Mouse (Mus musculus): ENCODE data around the gene Rapgef2. TPM values are rescaled to one million over a fixed set of nuclear protein-coding genes. Genes with fewer than 3 reads are reported as not detected.
"Not testable (repeated sequence)": the region's sequence is repeated elsewhere in the genome, so short reads cannot be mapped to it uniquely, and the experiment has no call there.

The Rapgef2 gene
- polyA plus RNA-seq, 1 experiment from 2014 or later, result 13.9 TPM

DNA sequence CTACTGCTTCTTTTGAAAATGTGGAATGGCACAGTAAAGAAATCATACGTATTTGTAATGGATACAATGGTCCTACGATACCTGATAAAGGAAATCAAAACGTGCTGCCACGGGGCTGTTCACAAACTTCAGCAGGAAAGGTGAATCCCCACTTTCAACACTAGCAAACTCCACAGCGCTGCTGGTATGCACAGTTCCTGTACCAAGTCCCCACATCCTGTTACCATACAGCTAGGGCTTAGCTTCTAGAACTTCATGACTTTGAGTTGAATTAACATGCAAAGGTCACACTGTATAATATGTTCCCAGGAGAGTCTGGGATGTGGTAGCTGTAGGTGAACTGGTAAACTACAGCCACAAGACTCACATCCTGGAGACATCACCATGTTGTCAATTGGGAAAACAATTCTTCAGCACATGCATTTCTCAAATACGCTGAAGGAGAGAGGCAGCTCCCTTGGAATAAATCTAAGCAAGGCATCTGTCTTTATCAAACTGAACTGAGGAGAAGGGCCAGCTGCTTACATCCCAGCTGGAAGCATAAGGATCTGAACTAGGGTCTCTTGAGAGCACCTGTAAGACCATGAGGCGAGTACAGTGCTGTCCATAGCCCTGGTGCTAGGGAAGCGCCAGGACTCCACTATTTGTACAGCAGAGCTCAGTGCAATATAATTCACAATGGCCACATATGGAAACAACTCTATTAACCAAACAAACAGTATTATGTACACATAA is 109.0 kb downstream of the Rapgef2 start:
- ATAC-seq (ENCODE audit: low FRiP score) (no peak), DNase-seq (ENCODE audit: low spot score) (no peak)
- peaks cover 3% of the 10 kb centered on the region; the same call in 1 of the 2 replicates for H3K36me3 ChIP-seq (replicated peaks; ENCODE audit: control insufficient read depth, insufficient read depth)
- H3K4me2 ChIP-seq (replicated peaks), result no peak overlapping the region
- no peak overlapping the region for H3K9ac ChIP-seq
- H3K27me3 ChIP-seq (ENCODE audit: control insufficient read depth, insufficient read depth, low read length), result no peaks in the 10 kb centered on the region
- no peaks in the 10 kb centered on the region for H3K9me3 ChIP-seq (ENCODE audit: control insufficient read depth, low read length)
- peaks cover 24% of the 10 kb centered on the region for H3K4me1 ChIP-seq (replicated peaks; ENCODE audit: control insufficient read depth, insufficient read depth, low read length)
- 83% methylated on average over 8 of the region's 8 CpGs for WGBS
- no peak overlapping the region for H3K4me3 ChIP-seq (replicated peaks; ENCODE audit: low read length)
- peak overlapping the region; percentile 7; the same call in 1 of the 2 replicates for H3K27ac ChIP-seq

DNA sequence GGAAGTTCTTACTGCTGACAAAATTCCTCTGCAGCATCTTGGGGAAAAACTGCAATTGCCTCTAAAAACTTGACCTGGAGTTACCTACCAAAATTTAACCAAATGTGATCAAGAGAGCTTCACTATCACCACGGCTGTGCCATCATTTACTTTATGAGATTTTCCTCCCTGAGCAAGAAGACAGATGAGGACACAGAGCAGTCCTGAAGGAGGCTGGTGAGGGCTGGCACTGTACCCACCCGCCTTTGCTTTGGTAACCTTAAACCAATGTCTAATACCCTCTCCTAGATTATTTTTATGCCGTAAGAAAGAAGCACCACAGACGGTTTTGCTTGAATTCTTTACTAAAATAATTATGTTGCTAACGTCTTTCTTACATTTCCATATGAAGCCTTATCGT is 112.1 kb downstream of the Rapgef2 start:
- 89% methylated on average over 6 of the region's 6 CpGs for WGBS
- no peak overlapping the region for H3K4me3 ChIP-seq (replicated peaks; ENCODE audit: low read length)
- ATAC-seq (ENCODE audit: low FRiP score), result no peak

DNA sequence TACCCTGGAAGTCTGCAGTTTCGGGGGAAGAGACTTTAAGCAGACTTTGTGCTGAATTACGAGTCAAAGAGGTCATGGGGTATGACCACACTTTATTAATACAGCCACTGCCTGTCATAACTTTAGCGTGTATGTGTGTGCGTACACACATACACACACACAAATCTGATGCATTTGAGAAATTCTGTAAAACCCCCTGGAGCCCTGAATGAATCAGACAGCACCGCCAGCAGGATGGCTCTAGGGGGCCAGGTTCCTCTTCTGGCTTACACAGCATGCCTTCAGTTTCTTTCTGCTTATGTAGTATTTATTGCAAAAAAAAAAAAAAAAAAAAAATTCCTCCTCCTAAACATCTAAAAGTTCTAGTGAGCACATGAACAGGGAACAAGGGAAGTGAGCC is 113.0 kb downstream of the Rapgef2 start:
- Histone ChIP-seq H3K4me3 (replicated peaks; ENCODE audit: low read length) (no peak overlapping the region), H3K4me1 (replicated peaks; ENCODE audit: control insufficient read depth, insufficient read depth, low read length) (0 out of 2 replicates have a peak, but pooled peaks cover 4% of the 10 kb centered on the region), H3K27ac (no peak overlapping the region), H3K9me3 (ENCODE audit: control insufficient read depth, low read length) (no peaks in the 10 kb centered on the region), H3K4me2 (replicated peaks) (no peak overlapping the region), H3K27me3 (ENCODE audit: control insufficient read depth, insufficient read depth, low read length) (no peaks in the 10 kb centered on the region), H3K9ac (no peak overlapping the region), H3K36me3 (replicated peaks; ENCODE audit: control insufficient read depth, insufficient read depth) (peaks cover 7% of the 10 kb centered on the region; the same call in 1 of the 2 replicates)
- ATAC-seq (ENCODE audit: low FRiP score) (no peak), DNase-seq (ENCODE audit: low spot score) (no peak)
- 87% methylated on average over 5 of the region's 5 CpGs for WGBS

More for the DNA sequence above, 112.1 kb downstream of the Rapgef2 start:
- no peak overlapping the region for H3K4me2 ChIP-seq (replicated peaks)
- H3K27ac ChIP-seq, result no peak overlapping the region
- 0 out of 2 replicates have a peak, but pooled peaks cover 10% of the 10 kb centered on the region for H3K4me1 ChIP-seq (replicated peaks; ENCODE audit: control insufficient read depth, insufficient read depth, low read length)
- H3K27me3 ChIP-seq (ENCODE audit: control insufficient read depth, insufficient read depth, low read length), result no peaks in the 10 kb centered on the region
- H3K9me3 ChIP-seq (ENCODE audit: control insufficient read depth, low read length), result no peaks in the 10 kb centered on the region
- no peak overlapping the region for H3K9ac ChIP-seq
- H3K36me3 ChIP-seq (replicated peaks; ENCODE audit: control insufficient read depth, insufficient read depth), result peaks cover 7% of the 10 kb centered on the region; the same call in 1 of the 2 replicates
- DNase-seq (ENCODE audit: low spot score), result no peak

DNA sequence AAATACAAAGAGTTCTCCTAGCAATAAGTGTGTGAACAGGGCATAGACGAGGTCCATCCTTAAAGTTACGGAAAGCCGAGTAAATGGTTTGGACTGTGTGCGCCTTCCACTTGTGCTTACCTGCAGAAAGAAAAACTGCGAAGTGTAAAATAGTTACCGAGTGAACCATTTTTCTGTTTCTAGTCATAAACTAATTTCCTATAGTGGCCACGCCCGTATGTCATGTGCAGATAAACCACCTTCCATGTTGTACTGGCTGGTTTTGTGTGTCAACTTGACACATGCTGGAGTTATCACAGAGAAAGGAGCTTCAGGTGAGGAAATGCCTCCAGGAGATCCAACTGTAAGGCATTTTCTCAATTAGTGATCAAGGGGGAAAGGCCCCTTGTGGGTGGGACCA is 115.2 kb downstream of the Rapgef2 start:
- not testable (repeated sequence) for DNase-seq (ENCODE audit: low spot score); H3K4me1 ChIP-seq (replicated peaks; ENCODE audit: control insufficient read depth, insufficient read depth, low read length); H3K4me2 ChIP-seq (replicated peaks); H3K9ac ChIP-seq; H3K9me3 ChIP-seq (ENCODE audit: control insufficient read depth, low read length); ATAC-seq (ENCODE audit: low FRiP score); H3K4me3 ChIP-seq (replicated peaks; ENCODE audit: low read length); H3K27ac ChIP-seq; H3K36me3 ChIP-seq (replicated peaks; ENCODE audit: control insufficient read depth, insufficient read depth); H3K27me3 ChIP-seq (ENCODE audit: control insufficient read depth, insufficient read depth, low read length)
- 95% methylated on average over 8 of the region's 8 CpGs for WGBS

DNA sequence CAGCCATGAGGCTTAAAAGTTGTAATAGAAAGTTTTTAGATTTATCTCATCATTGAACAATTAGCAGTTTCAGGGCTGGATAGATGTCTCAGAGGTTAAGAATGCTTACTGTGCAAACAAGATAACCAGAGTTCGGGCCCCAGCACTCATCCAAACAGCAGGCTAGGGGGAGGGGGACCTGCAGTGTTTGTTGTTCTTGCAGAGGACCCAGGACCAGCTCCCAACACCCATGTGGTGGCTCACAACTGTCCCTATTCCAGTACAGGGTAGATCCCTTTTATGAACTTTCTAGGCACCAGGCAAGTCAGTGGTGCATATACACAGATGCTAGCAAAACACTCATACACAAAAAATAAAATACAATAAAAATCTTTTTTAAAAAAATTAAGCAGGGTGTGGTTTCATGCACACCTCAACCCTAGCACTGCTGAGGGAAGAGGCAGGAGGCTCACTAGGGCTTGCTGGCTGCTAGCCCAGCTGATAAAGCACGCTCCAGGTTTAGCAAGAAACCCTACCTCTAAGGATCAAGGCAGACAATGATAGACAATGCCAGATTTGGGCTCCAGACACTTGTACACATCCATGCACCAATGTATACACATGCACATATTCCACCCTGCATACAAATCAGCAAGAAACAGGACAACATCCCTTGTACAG is 118.0 kb downstream of the Rapgef2 start:
- Histone ChIP-seq H3K4me2 (replicated peaks) (no peak overlapping the region), H3K36me3 (replicated peaks; ENCODE audit: control insufficient read depth, insufficient read depth) (peaks cover 7% of the 10 kb centered on the region; the same call in 1 of the 2 replicates), H3K4me3 (replicated peaks; ENCODE audit: low read length) (no peak overlapping the region), H3K27me3 (ENCODE audit: control insufficient read depth, insufficient read depth, low read length) (no peaks in the 10 kb centered on the region), H3K4me1 (replicated peaks; ENCODE audit: control insufficient read depth, insufficient read depth, low read length) (no peaks in the 10 kb centered on the region), H3K27ac (no peak overlapping the region), H3K9ac (no peak overlapping the region), H3K9me3 (ENCODE audit: control insufficient read depth, low read length) (no peaks in the 10 kb centered on the region)
- 81% methylated on average over 2 of the region's 2 CpGs for WGBS
- ATAC-seq (ENCODE audit: low FRiP score) (no peak), DNase-seq (ENCODE audit: low spot score) (no peak)

DNA sequence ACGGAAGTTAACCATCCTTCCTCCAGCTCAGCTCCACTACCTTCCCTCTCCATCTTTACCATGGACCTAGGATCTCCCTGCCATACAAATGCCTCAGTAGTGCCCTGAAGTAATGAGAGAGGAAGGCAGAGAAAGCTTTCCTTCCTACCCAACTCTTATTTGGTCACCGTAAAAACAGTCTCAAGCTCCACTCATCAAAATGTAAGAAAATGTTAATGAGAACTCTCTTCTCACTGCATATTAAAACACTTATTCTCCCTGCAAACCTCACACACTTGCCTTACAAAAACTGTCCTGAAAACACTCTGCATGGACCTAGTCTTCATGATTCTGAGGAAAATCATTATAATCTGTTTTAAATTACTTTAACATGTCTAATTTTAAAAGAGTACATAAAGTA is 118.7 kb downstream of the Rapgef2 start:
- Histone ChIP-seq H3K27me3 (ENCODE audit: control insufficient read depth, insufficient read depth, low read length) (no peaks in the 10 kb centered on the region), H3K36me3 (replicated peaks; ENCODE audit: control insufficient read depth, insufficient read depth) (peaks cover 7% of the 10 kb centered on the region; the same call in 1 of the 2 replicates), H3K4me3 (replicated peaks; ENCODE audit: low read length) (no peak overlapping the region), H3K4me1 (replicated peaks; ENCODE audit: control insufficient read depth, insufficient read depth, low read length) (no peaks in the 10 kb centered on the region), H3K27ac (no peak overlapping the region), H3K4me2 (replicated peaks) (no peak overlapping the region), H3K9ac (no peak overlapping the region), H3K9me3 (ENCODE audit: control insufficient read depth, low read length) (no peaks in the 10 kb centered on the region)
- WGBS, result 87% methylated on average over 2 of the region's 2 CpGs
- ATAC-seq (ENCODE audit: low FRiP score) (no peak), DNase-seq (ENCODE audit: low spot score) (no peak)

DNA sequence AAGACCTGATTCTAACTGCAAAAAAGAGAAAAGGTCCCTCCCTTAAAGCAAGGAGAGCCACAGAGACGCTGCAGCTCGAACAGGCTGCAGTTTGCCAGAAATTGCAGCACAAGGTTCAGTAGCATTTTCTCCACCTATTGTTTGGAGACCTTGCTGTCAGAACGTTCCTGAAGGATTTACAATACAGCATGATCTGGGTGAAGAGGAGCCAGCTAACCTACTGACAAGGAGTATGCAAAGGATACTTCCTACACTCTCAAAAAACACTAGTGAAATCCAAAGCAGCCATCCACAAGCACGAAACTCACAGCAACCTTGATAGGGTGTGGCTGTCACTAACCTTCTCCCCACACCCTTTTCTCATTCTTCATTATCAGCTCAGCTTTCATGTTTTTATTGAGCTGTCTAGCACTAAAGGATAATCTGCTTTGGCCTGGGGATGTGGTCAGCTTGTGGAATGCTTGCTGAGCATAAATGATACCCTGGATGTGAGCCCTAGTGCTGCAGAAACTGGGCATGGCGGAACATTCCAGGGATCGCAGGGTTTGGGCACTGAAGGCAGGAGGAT is 124.4 kb downstream of the Rapgef2 start:
- H3K4me2 ChIP-seq (replicated peaks), result peak overlapping the region; percentile 36
- H3K9ac ChIP-seq, result peak overlapping the region; percentile 44
- no peaks in the 10 kb centered on the region for H3K36me3 ChIP-seq (replicated peaks; ENCODE audit: control insufficient read depth, insufficient read depth)
- no peaks in the 10 kb centered on the region for H3K9me3 ChIP-seq (ENCODE audit: control insufficient read depth, low read length)
- peak overlapping the region; percentile 78 for H3K27ac ChIP-seq
- no peak overlapping the region for H3K4me3 ChIP-seq (replicated peaks; ENCODE audit: low read length)
- no peaks in the 10 kb centered on the region for H3K27me3 ChIP-seq (ENCODE audit: control insufficient read depth, insufficient read depth, low read length)
- DNase-seq (ENCODE audit: low spot score) (no peak), ATAC-seq (ENCODE audit: low FRiP score) (no peak)
- WGBS, result 46% methylated on average over 6 of the region's 6 CpGs
- H3K4me1 ChIP-seq (replicated peaks; ENCODE audit: control insufficient read depth, insufficient read depth, low read length), result peaks cover 15% of the 10 kb centered on the region

DNA sequence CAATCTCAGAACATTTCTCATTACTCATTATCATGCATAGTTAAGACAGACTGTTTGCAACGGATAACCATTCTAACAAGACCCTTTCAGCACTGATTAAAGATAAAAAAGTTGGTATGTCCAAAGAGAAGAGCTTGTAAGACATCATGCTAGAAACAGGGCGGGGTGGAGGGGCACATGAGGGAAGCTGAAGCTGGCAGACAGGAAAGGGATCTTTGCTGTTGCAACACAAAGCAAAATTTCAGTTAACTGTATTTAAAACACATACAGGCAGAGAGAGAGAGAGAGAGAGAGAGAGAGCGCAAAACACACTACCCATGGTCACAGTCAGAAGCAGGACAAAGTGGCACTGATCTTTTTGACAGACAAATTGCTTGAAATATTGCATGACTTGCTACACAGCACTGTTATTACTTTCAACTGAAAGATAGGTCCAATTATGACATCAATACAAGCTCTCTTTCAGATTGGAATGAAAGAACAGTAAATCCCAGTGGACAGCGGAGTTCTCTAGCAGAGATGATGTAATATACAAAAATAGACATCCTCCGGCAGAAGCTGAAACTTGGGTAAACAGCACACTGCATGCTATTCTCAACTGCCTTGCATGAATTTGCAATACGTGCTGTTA is 125.1 kb downstream of the Rapgef2 start:
- DNase-seq (ENCODE audit: low spot score), result peak; percentile 66
- peak overlapping the region; percentile 44 for H3K9ac ChIP-seq
- no peaks in the 10 kb centered on the region for H3K27me3 ChIP-seq (ENCODE audit: control insufficient read depth, insufficient read depth, low read length)
- H3K36me3 ChIP-seq (replicated peaks; ENCODE audit: control insufficient read depth, insufficient read depth), result no peaks in the 10 kb centered on the region
- H3K4me2 ChIP-seq (replicated peaks), result peak overlapping the region; percentile 36
- no peak overlapping the region for H3K4me3 ChIP-seq (replicated peaks; ENCODE audit: low read length)
- H3K4me1 ChIP-seq (replicated peaks; ENCODE audit: control insufficient read depth, insufficient read depth, low read length), result peaks cover 15% of the 10 kb centered on the region
- peak overlapping the region; percentile 78 for H3K27ac ChIP-seq
- peak; percentile 75; the same call in 1 of the 2 replicates for ATAC-seq (ENCODE audit: low FRiP score)
- H3K9me3 ChIP-seq (ENCODE audit: control insufficient read depth, low read length), result no peaks in the 10 kb centered on the region
- 44% methylated on average over 6 of the region's 6 CpGs for WGBS

DNA sequence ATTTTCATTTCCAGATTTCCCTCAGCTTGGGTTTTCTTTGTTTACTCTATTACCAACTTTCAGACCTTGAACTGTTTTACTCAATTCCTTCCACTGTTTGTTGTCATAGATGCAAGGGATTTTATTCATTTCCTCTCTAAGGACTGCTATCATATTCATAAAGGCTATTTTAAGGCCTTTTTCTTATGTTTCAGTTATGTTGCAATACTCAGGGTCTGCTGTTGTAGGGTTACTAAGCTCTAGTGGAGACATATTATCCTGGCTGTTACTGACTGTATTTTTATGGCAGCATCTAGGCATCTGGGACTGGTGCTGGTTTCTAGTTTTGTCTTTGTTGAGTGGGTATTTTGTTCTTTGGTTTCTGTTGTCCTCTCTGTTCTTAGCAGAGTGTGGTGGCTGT is 128.1 kb downstream of the Rapgef2 start:
- peaks cover 16% of the 10 kb centered on the region for H3K4me1 ChIP-seq (replicated peaks; ENCODE audit: control insufficient read depth, insufficient read depth, low read length)
- H3K36me3 ChIP-seq (replicated peaks; ENCODE audit: control insufficient read depth, insufficient read depth), result no peaks in the 10 kb centered on the region
- H3K4me3 ChIP-seq (replicated peaks; ENCODE audit: low read length), result no peak overlapping the region
- no peaks in the 10 kb centered on the region for H3K9me3 ChIP-seq (ENCODE audit: control insufficient read depth, low read length)
- ATAC-seq (ENCODE audit: low FRiP score) (no peak), DNase-seq (ENCODE audit: low spot score) (no peak)
- no peak overlapping the region for H3K27ac ChIP-seq
- no peaks in the 10 kb centered on the region for H3K27me3 ChIP-seq (ENCODE audit: control insufficient read depth, insufficient read depth, low read length)
- no peak overlapping the region for H3K9ac ChIP-seq
- no peak overlapping the region for H3K4me2 ChIP-seq (replicated peaks)
